Mouse (Mus musculus): Measurements from ENCODE around the gene Syt8.
A peak's percentile ranks its signal among the peaks of the same experiment; 100 is the strongest.

Syt8 gene

DNA sequence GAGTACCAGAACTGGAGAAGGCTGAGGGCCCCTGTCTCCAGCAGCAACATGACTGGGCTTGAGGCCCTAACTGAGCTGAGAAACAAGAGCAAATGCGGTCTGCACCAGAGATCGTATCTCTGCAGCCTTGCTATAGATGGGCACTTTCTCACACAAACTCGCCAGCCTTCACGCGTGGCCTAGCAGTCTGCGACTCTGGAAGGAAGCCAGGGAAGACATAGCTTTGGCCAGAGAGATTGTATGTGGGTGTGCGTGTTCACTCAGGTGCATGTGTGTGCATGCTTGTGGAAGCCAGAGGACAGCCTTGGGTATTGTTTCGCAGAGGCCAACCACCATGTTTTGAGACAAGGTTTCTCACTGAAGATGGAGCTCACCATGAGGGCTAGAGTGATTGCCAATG is 26.0 kb upstream of the Syt8 start:
- no peak for DNase-seq (ENCODE audit: low spot score in 2 of 2)

DNA sequence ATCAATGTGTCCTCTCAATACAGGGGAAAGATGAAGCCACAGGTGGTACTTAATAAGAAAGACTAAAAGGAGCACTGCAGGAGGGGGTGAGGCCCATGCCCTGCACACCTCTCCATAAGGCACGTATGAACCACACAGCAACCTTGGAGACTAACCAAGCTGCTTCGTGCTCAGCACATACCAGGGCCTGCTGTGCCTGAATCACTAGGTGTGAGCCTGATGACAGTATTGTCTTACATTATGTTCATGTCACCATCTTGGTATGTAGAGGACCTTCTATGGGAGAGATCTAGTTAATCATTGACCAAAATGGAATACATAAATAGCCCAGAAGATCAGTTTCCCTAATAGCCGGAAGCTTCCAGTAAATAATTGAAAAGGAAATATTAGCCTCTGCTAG is 25.0 kb upstream of the Syt8 start:
- DNase-seq (ENCODE audit: low spot score in 2 of 2): no peak

- DNase-seq (ENCODE audit: low spot score in 2 of 2): no peak
These were observed 21.4 kb upstream of the Syt8 start for GRCm38 (mm10) chr7:142413285-142413684.

DNA sequence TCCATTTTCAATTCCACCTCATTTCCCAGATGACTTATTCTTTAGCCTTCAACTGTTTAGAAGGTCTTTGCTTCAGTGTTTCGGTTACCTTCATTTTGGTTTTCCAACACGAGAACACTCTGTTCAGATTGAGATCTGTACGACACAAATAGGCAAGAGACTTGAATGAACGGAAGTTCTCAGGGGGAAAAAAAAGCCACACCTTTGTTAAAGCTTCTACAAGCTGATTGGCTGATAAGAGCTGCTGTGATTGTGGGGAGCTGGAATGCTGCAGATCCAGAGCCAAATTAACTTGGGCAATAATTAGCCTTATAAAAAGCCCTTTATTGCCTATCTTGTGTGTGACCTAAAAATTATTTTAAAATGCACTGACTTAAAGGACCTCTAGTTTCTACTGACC is 19.3 kb upstream of the Syt8 start:
- no peak for DNase-seq (ENCODE audit: low spot score in 2 of 2)

DNA sequence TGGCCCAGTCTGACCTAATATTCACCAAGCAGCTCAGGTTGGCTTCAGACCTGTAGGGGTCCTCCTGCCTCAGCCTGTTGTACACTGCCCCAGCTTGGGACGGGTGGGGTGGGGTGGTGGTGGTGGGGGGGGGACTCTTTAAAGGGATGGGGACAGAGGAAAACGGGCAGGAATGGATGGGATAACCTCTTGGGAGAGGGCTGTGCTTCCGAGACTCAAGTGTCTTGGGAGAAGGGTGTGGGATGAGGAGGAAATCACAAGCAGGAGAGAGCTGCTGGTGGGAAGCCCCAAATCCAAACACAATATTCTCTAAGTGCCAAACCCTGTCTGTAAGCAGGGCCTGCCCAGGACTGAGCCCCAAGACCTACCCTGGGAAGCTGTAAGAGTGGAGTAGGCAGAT is 18.4 kb upstream of the Syt8 start:
- DNase-seq (ENCODE audit: low spot score in 2 of 2): no peak

- DNase-seq (ENCODE audit: low spot score in 2 of 2): no peak
These were observed 16.6 kb upstream of the Syt8 start for GRCm38 (mm10) chr7:142418027-142418426.

DNA sequence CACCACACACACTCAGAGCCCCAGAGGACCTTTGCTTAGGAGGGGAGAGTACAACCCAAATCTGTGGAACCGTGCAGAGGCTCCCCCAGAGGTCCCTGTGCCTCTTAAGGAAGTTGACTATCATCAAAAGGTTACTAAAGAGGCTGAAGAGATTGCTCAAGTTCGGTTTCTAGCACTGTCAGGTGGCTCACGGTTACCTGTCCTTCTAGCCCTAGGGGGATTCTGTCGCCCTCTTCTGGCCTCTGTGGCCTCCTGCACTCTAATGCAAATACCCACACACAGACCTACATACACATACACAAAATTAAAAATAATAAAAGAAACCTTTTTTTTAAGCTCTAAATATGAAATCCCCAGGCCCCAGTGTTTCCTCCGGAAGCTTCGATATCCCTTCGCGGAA is 16.0 kb upstream of the Syt8 start:
- DNase-seq (ENCODE audit: low spot score in 2 of 2): no peak

DNA sequence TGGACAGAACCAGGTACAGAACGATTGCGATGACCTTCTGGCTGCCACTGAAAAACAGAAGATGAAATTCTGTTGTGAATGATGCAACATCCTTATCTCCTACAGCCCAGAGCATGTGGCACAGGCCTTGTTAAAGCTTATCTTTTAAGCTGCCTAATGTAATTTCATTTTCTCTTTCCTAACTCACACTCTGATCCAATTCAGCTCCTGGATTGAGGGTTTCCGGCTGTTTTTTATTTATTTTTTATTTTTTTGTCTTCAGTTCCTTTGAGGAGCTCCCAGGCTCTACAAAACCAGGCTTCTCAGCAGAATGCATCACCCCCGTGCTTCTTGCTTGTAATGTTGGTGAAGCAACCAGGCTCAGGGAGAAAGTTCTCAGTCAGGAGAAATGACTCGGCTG is 14.8 kb upstream of the Syt8 start:
- no peak for DNase-seq (ENCODE audit: low spot score in 2 of 2)

DNA sequence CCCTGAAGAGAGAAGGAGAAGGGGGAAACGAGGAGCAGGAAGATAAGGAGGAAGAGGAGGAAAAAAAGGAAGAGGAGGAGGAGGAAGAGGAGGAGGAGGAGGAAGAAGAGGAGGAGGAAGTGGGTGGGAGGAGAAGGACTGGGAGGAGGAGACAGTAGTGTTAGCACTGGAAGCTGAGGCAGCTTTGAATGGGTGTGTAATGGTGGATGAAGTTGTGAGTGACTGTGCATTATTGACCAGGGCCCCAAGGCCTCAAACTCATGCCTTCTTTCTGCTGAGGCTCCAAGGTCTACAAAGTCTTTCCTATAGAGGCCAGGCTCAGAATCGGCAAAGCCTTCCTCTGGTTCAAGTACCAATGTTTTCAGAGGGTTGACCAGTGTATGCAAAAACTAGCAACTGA is 12.8 kb upstream of the Syt8 start:
- DNase-seq (ENCODE audit: low spot score in 2 of 2): no peak

DNA sequence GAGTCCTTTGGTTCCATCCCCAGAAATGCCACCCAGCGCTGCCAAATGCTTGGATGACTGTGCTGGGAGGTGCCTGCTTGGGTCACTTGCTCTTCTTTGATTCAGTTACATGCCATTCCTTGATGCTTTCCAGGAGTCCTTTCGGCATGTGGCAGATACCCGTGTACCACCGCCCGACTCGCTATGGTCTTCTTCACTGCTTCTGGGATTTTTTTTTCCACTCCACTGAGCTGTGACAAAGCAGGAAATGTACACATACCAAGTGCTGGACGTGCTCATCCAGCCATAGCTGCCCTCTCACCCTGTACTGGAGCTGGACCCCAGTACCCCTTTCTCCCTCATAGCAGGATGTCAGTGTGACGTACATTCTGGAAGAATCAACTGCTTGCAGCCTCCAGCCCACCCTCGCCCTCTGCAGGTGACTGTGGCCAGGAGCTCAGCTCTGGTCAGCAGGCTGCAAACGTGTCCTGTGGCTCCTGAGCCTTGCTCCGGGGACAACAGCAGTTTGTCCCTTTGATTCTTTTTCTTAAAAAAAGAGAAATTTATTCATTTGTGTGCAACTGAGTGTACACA is 8.9 kb upstream of the Syt8 start:
- no peak for DNase-seq (ENCODE audit: low spot score in 2 of 2)

GRCm38 (mm10) chr7:142428213-142428612 is 6.4 kb upstream of the Syt8 start:
- peak; percentile 40 to 60 for DNase-seq (ENCODE audit: low spot score in 2 of 2)

DNA sequence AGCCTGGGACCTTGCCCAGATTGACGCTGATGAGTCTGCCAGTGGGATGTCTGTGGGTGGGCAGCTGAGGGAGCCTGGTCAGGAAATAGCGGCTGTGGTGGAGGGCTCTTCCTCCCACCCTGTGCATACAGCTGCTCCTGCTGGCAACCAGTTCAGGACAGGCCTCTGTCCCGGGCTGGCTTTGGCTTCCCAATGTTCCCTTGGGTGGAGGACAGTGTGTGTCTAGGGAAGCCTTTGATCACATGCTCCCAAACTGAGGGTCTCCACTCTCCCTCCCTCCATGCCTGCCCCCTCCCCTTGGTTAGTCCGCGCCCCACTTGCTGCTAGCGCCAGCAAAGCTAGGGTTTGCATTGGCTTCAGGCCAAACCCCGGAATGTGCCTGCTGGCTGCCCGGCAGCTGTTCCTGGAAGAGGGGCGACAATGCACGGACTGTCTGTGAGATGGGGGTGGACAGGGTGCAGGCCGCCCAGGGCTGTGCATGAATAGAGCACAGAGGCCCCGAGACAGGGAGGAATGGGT is 4.4 kb upstream of the Syt8 start:
- peak in 1 of 2 experiments; percentile 67 for DNase-seq (ENCODE audit: low spot score in 2 of 2)

DNA sequence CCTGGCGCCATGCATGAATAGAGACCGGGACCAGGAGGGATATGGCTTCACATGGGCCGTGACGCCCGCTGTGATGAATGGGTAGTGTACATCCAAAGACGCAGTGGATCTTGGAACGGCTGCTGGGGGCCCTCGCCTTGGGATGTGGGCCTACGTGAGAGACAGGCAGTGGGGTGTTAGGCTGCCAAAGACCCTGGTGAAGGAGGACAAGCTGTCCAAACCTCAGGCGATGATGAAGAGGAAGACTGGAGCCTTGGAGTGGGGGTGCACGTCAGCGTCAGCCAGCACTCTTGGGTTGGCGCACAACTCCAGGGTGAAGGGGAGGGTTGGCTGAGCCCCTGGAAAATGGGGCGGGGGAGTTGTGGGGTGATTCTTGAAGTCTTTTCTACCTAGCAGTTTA is 3.5 kb upstream of the Syt8 start:
- DNase-seq (ENCODE audit: low spot score in 2 of 2): no peak

DNA sequence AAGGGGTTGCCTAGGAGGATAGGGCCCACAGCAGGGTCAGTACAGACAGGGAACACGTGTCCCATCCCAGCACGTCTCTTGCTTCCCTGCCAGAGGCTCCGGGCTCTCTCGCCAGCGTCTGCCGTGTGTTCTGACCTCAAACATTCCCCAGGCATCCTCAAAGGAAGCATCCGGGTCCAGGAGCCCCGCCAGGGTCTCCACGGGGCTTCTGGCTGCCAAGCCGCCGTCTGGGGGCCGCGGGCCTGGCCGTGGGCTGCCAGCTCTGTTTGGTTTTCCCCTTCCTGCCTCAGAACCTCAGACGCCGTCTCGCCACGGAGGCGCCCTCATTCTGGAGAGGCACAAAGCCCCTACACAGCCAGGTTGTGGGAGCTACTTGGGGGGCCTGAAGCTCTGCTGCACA is 1.0 kb upstream of the Syt8 start:
- DNase-seq (ENCODE audit: low spot score in 2 of 2): no peak

DNA sequence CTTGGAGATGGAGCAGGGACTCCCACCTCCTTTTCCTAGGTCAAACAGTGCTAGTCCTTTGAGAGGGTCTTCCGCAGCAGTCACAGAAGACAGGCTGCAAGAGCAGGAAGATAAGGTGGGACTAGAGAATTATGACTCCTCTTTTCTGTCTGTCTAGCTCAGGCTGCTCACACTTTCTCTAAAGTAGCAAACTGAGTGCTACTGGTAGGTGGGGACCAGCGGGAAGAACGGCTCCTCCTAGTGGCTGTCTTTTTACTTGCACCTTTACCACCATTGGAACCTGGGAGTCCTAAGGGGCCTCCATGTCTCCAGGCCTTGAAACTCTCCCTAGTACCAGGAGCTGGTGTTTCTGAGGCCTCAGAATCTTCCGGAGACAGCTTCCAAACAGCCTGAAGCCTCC is 874 bp downstream of the Syt8 start:
- DNase-seq (ENCODE audit: low spot score in 2 of 2): peak in 1 of 2 experiments; percentile 68

GRCm38 (mm10) chr7:142437324-142437723 is 2.7 kb downstream of the Syt8 start:
- no peak for DNase-seq (ENCODE audit: low spot score in 2 of 2)

- no peak for DNase-seq (ENCODE audit: low spot score in 2 of 2)
These were observed 5.3 kb downstream of the Syt8 start for GRCm38 (mm10) chr7:142439966-142440365.

DNA sequence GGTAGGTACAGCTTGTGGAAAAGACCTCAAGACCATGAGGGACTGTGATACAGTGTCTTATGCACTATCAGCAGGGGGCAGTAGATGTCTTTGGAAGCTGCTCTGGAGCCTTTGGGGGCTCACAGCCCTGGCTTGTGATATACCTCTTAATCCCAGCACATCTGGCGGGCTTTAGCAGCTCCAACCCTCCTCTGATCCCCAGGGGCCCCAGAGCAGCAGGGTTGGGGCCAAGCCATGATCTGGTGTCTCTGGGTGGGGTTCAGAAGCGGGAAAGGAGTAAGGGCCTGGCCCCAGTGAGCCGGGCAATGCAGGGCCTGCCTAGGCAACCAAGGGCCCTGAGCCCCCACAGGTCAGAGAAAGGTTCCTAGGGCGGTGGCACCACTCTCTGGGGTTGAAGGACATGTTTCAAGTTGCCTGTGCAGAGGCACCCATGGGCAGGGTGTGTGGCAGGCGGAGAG is 6.0 kb downstream of the Syt8 start:
- DNase-seq (ENCODE audit: low spot score in 2 of 2): no peak

DNA sequence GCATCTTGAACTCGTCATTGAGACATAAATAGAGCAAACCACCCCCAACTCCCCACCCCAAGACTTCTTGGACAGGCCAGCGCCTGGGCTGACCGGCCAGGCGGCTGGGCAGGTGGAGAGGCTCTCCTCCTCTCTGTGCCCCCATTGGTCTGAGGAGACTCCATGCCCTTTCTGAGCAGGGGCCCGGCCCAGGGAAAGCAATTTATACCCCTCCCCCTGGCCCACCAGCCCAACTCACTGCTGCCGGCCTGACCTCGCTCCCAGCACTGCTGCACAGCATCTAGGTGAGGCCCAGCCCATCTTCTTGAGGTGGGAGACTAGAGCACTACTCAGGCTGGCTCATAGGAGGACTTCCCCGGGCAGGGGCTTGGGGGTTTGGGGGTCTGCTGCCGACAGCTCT is 6.9 kb downstream of the Syt8 start, which contains the start of gene Tnni2:
TSS of gene Tnni2 (plus strand) at position 224 of the 400 bp plus-strand sequence.
- DNase-seq (ENCODE audit: low spot score in 2 of 2): no peak

- no peak for DNase-seq (ENCODE audit: low spot score in 2 of 2)
These were observed 7.6 kb downstream of the Syt8 start for GRCm38 (mm10) chr7:142442081-142442907.

GRCm38 (mm10) chr7:142442908-142443420 is 8.3 kb downstream of the Syt8 start:
- DNase-seq (ENCODE audit: low spot score in 2 of 2): no peak

GRCm38 (mm10) chr7:142443474-142443873 is 8.8 kb downstream of the Syt8 start:
- DNase-seq (ENCODE audit: low spot score in 2 of 2): no peak

DNA sequence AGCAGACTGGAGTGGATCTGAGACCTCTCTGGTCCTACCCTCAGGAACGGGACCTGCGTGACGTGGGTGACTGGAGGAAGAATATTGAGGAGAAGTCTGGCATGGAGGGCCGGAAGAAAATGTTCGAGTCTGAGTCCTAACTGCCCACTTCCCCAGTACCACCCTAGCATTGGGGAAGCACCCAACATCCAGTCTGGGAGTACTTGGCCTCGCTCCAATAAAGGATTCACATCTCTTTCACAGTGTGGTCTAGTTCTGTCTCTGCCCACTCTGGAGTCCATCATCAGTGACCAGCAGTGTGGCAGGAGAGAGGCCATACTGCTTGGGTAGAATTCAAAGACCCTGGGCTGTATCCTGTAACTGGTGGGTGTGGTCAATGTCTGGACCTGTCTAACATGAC is 9.5 kb downstream of the Syt8 start:
- peak in 1 of 2 experiments; percentile 11 for DNase-seq (ENCODE audit: low spot score in 2 of 2)

All from cerebellum, postnatal 4 days (tissue).